Mouse (Mus musculus) retina, adult 2 months (tissue): ENCODE measurements around the gene Ifitm1.
"Not testable (repeated sequence)": the region's sequence is repeated elsewhere in the genome, so short reads cannot be mapped to it uniquely, and the experiment has no call there.

Source experiments
- DNase-seq: peaks from one replicate; pipeline ENCODE4 v3.0.0-alpha.2; 2012; ENCODE audit warnings: low read depth, low spot score

Gene Ifitm1

GRCm38 (mm10) chr7:140974940-140975339 is 7.9 kb downstream of the Ifitm1 start:
- DNase-seq = no peak

- DNase-seq = no peak
Observed at GRCm38 (mm10) chr7:140975465-140975864, 8.4 kb downstream of the Ifitm1 start.

- not testable (repeated sequence) for DNase-seq
Observed at GRCm38 (mm10) chr7:140976720-140977119, 9.7 kb downstream of the Ifitm1 start.

GRCm38 (mm10) chr7:140981704-140982103 is 14.7 kb downstream of the Ifitm1 start:
- no peak for DNase-seq

- no peak for DNase-seq
Observed at GRCm38 (mm10) chr7:140982971-140983370, 15.9 kb downstream of the Ifitm1 start.

GRCm38 (mm10) chr7:140987182-140988138 is 20.4 kb downstream of the Ifitm1 start:
- no peak for DNase-seq

- DNase-seq = no peak
Observed at GRCm38 (mm10) chr7:140989022-140989421, 22.0 kb downstream of the Ifitm1 start.

- DNase-seq = no peak
Observed at GRCm38 (mm10) chr7:140990185-140990584, 23.2 kb downstream of the Ifitm1 start.

- no peak for DNase-seq
Observed at GRCm38 (mm10) chr7:140990622-140991021, 23.6 kb downstream of the Ifitm1 start.

GRCm38 (mm10) chr7:140991117-140991689 is 24.2 kb downstream of the Ifitm1 start:
- DNase-seq = no peak

GRCm38 (mm10) chr7:140997817-140998216 is 30.8 kb downstream of the Ifitm1 start:
- DNase-seq = no peak

- no peak for DNase-seq
Observed at GRCm38 (mm10) chr7:140998853-140999700, 32.1 kb downstream of the Ifitm1 start.

- DNase-seq = no peak
Observed at GRCm38 (mm10) chr7:141000881-141001708, 34.1 kb downstream of the Ifitm1 start.

- no peak for DNase-seq
Observed at GRCm38 (mm10) chr7:141003248-141004010, 36.4 kb downstream of the Ifitm1 start.

- DNase-seq = no peak
Observed at GRCm38 (mm10) chr7:141006446-141006845, 39.4 kb downstream of the Ifitm1 start.

- DNase-seq = no peak
Observed at GRCm38 (mm10) chr7:141006914-141007313, 39.9 kb downstream of the Ifitm1 start.

- no peak for DNase-seq
Observed at GRCm38 (mm10) chr7:141008312-141008761, 41.3 kb downstream of the Ifitm1 start.

- DNase-seq = no peak
Observed at GRCm38 (mm10) chr7:141008938-141009660, 42.1 kb downstream of the Ifitm1 start.

GRCm38 (mm10) chr7:141009665-141010064 is 42.6 kb downstream of the Ifitm1 start:
- no peak for DNase-seq

GRCm38 (mm10) chr7:141010593-141010992 is 43.6 kb downstream of the Ifitm1 start, which contains the start of gene Ifitm3:
Gene Ifitm3 (minus strand): TSS chr7:141010770.
- DNase-seq = no peak
